Comparison of ENCODE assay signal across 19 mouse cellular contexts in genomic region chr7:55981511-55981910, GRCm38 (mm10). TPM values are rescaled to one million over a fixed set of nuclear protein-coding genes. Genes with fewer than 3 reads are reported as not detected.
"Had no signal": no experiment of that assay in that cellular context is flagged by ENCODE, and none has a peak within 500 bp of the region (broad histone marks: within the 10 kb centered on the region; RNA-seq: fewer than 3 reads in every experiment).

No protein-coding gene starts in this region.

- H3K27me3 ChIP-seq: limb, embryonic 13.5 days; lung, embryonic 15.5 days; midbrain, embryonic 12.5 days; midbrain, embryonic 15.5 days; neural tube, embryonic 13.5 days had no signal

- ATAC-seq: intestine, embryonic 16.5 days; midbrain, embryonic 15.5 days had no signal

- H3K4me1 ChIP-seq: limb, embryonic 10.5 days; limb, embryonic 13.5 days; lung, embryonic 15.5 days; midbrain, embryonic 12.5 days; midbrain, embryonic 15.5 days; neural tube, embryonic 13.5 days had no signal

- H3K9me3 ChIP-seq: limb, embryonic 10.5 days; limb, embryonic 13.5 days; lung, embryonic 15.5 days; midbrain, embryonic 12.5 days; midbrain, embryonic 15.5 days; neural tube, embryonic 13.5 days had no signal

- H3K27ac ChIP-seq: kidney, postnatal 0 days; layer of hippocampus, adult 2 months; limb, embryonic 10.5 days; limb, embryonic 13.5 days; lung, embryonic 15.5 days; midbrain, embryonic 12.5 days; midbrain, embryonic 15.5 days; neural tube, embryonic 13.5 days had no signal

- H3K4me3 ChIP-seq: layer of hippocampus, adult 2 months; limb, embryonic 10.5 days; limb, embryonic 13.5 days; lung, embryonic 15.5 days; midbrain, embryonic 12.5 days; midbrain, embryonic 15.5 days; myocyte; neural tube, embryonic 13.5 days had no signal

- H3K9ac ChIP-seq: limb, embryonic 13.5 days; lung, embryonic 15.5 days; midbrain, embryonic 12.5 days; midbrain, embryonic 15.5 days; neural tube, embryonic 13.5 days had no signal

- DNase-seq: kidney, adult 18-20 months; kidney, postnatal 25 days; layer of hippocampus, adult 9-11 months; lung, postnatal 10 days; lung, postnatal 4 days; retina, postnatal 1 day; thymus, adult 18-20 months; thymus, postnatal 36 days had no signal

- H3K4me2 ChIP-seq: limb, embryonic 13.5 days; lung, embryonic 15.5 days; midbrain, embryonic 12.5 days; midbrain, embryonic 15.5 days; neural tube, embryonic 13.5 days had no signal

RNA-seq across cellular contexts. Expression of gene Nipa1, which starts 38.2 kb away (rescaled TPM):
- total RNA-seq: monocyte, adult 5-6 weeks had no signal
